Mouse (Mus musculus) testis, adult 2 months (tissue): ENCODE results near the gene Aco2.

ENCODE experiments used
- CTCF ChIP-seq: fragments of 200-500 bp; IDR thresholded peaks from 2 replicates; pipeline ENCODE4 v1.5.1; 2012; ENCODE audit warnings: low read depth, mild to moderate bottlenecking, inconsistent platforms, low read length, moderate library complexity; ENCODE audit not compliant: control insufficient read depth, insufficient read depth, insufficient replicate concordance
- POLR2A ChIP-seq: fragments of 200-500 bp; IDR thresholded peaks from 2 replicates; pipeline ENCODE4 v1.6.1; 2012; ENCODE audit warnings: low read depth, mild to moderate bottlenecking, inconsistent platforms, low read length, moderate library complexity; ENCODE audit not compliant: control insufficient read depth

GRCm38 (mm10) chr15:81958906-81959305, 86.8 kb downstream of the Aco2 start:
- TF ChIP-seq CTCF, result no peak
- TF ChIP-seq POLR2A, result no peak
